Mouse (Mus musculus) testis, postnatal 14 days (tissue): ENCODE data around the gene Pald1.

ENCODE experiments used
- DNase-seq: peaks from one replicate; pipeline ENCODE4 v3.0.0; 2021; ENCODE audit warnings: low spot score

Pald1 gene

DNA sequence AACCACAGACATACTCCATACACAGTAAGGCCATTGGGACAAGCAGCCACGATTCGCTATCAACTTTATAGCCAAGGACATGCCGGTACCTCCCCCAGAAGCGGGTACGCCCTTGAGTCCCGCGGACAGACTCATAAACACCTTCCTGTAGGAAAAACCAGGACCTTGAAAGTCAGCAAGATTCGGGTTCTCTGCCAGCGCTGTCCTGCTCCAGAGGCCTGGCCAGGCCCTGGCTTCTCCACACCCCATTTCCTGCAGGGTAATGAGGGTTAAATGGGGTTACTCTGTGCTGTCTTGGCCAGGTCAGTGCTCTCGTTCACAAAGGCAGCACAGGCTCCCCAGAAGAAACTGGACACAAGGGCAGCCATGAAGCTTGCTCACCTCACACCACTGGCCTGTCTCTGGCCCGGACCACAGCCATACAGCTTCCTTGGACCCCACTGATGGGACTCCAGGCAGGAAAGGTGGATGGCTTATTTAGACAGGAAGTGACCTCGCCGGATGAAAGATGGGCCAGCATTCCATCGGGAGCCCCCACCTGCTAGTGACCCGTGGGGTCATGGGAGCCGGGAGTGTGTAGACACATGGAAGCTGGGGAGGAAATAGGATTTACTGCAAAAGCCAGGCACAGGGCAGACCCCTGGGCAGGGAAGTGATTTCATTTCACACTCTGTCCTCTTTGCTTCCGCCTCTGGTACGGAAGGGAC is 12.9 kb downstream of the Pald1 start:
- peak; percentile 66 for DNase-seq

DNA sequence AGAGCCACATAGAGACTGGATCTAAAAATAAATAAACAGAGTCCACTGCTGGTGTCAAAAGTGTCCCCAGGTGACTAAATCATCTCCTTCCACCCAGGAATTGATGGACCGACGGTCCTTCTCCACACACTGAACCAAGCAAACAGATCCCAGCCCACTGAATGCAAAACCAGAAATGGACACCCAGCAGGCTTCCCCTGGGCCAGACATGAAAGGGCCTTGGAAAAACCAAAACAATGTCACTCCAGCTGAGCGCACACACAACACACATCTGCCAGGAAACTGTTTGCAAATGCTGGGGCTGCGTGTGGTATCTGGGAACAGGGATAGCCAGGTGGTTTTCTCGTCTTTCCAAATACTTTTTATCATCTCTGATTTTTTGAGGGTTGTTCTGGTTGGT is 13.6 kb downstream of the Pald1 start:
- no peak for DNase-seq

DNA sequence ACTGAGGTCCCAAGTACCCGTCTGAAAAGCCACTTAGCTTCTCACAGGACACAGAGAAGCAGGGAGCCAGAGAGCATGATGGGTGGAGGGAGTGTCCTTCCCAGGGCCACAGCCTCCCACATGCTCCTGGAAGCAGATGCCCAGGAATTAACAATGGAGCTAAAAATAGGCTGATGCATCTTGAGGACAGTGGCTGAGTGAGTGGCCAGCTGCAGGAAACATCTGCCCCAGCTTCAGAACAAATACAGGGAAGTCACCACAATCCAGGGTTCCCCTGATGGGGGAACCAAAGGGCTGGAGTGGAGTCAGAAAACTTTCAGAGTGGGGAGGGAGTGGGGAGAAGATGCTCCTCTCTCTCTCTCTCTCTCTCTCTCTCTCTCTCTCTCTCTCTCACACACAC is 17.4 kb downstream of the Pald1 start:
- peak; percentile 44 for DNase-seq

DNA sequence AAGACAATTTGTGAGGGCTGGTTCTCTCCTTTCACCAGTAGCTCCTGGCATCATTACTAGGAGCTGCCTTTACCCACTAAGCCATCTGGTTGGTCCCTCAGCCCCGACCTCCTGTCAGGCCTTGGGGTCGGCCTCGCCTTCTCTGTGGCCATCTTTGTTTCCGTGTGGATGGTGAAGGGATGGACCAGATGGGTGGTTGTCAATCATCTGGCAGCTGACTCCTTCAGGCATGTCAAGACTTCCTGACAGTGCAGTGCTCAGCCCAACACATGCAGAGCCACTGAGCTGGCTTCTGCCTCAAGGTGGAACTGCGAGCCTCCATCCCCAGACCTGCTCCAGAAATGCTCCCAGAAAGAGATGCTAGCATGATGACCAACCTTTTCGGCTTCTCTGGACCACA is 18.9 kb downstream of the Pald1 start:
- DNase-seq: no peak

DNA sequence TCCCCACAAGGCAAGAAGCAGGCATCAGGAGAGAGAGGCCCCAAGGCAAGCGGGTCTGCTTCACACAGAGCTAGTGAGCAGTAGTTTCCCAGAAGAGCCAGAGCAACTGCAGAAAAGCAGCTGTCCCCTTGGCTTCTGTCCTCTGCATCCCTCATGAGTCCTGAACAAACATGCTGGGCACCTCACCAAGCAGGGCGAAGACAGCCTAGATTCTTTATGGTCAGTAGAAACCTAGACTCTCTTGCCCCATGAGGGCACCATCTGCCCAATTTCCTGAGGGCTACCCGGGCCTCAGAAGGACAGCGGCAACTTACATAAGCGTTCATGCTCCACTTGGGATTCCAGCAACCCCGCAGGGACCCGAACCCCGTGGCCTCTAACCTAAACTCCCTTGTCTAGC is 20.3 kb downstream of the Pald1 start:
- no peak for DNase-seq

DNA sequence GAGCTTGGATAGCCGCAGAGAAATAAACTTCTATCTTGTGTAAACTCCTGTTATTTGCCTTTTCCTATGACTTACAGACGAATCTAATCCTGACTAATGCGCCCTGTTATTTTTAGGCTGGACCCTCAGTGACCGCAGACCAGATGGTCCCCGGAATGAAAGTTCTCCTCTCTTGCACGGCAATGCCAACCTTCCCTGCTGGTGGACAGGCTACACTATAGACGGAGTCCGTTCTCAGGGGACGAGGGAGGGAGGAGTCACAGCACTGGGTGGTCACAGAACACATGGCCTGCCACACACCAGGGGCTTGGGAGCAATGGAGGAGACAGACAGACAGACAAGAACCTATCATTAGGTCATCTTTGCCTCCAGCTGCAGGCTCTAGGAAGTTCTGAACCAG is 20.8 kb downstream of the Pald1 start:
- no peak for DNase-seq

DNA sequence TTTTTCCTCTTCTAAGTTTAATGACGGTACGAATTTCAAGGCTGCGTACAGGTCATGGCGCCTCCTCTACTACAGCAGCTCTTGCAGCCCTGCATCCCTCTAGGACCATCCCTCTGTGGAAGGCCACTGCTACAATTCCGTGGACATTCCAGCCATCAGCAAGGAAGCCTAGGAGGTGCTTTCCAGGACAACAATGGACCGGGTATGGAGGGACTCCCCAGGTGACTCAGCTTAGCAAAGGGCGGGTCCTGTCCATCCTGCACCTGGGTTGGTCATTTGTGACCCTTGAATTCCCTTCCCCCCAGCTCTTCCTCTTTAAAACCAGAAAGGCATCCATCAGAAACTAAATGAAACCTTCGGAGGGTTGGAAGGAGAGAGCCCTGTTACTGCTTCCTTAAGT is 22.7 kb downstream of the Pald1 start:
- DNase-seq: no peak

DNA sequence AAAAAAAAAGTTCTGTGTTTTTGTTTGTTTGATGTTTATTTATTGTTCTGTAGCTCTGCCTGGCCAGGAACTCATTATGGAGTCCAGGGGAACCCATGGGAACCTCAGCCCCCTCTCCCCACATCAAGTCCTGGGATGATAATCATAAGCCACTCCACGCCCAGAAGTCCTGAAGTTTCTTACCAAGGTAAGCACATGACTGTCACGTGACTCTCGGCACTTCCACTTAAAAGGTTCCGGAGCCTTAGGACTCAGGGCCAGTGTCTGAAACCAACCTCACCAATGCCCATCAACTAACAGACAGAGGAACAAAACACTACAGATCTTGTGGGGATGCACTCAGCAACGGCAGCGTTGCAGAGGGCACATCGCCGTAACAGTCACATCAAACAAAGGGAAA is 23.9 kb downstream of the Pald1 start:
- no peak for DNase-seq

DNA sequence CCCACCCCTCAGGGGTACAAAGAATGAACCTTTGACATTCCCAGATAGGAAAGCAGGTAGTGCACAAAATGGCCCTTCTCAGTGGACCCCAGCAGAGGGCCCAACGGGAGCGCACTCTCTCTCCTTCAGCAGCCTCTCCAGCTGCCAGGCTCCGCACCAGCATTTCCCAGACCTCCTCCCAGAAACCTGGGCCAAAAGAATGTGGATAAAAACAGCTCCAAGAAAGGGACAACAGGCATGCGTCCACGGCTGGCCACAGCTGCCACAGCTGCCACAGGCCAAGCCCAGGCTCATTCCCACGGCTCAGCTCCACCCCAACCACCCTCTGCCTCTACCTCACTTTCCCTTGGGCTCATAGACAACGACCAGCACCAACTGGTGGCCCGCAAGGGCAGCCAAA is 25.7 kb downstream of the Pald1 start:
- DNase-seq: no peak

DNA sequence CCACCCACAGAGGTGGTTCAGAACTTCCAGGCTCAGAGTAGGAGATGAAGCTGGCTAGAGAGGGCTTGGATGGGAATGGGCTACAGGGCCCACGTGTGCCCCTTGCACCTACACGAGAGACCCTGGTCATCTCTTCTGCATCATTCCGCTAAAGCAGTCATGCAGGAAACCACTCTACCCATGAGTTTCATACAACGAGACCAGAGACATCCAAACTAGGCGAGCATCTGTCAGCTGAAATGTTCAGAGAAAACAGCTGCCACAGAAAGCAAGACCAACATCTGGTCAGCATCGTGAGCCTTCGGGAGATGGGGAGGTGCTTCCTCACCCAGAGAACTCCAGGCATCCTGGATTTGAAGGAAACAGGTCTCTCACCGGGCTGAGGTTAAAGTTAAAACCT is 26.8 kb downstream of the Pald1 start:
- no peak for DNase-seq

DNA sequence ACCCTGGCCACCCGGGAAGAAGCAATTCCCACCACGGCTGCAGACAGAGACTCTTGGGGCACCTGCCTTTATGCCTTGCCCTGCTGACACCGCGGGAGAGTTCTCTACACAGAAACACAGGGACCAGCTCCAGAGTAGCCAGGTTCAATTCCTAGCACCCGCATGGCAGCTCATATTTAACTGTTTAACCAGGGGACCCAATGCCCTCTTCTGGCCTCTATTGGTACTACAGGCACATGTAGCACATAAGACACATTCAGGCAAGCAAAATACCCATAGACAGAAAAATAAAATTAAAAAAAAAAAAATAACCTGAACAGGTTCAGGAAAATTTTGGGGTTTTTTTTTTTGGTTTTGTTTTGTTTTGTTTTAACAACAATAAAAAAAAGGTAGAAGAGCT is 27.2 kb downstream of the Pald1 start:
- DNase-seq: no peak

DNA sequence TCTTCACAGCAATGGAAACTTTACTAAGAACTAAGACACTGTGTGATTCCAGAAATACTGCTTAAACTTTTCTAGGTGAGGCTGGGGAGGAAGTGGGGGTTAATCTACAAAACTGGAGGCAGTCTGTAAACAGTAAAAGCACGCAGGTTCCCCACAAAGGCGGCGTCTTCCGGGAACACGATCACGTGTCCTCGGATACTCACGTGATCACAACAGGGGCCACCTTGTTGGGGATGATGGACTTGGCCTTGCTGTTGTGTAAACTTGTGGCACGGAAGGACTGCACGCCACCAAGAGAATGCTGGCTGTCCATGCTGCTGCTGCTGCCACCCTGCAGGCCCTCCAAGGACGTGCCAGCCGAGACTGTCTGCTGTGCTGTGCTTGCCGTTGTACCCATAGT is 27.7 kb downstream of the Pald1 start:
- no peak for DNase-seq

DNA sequence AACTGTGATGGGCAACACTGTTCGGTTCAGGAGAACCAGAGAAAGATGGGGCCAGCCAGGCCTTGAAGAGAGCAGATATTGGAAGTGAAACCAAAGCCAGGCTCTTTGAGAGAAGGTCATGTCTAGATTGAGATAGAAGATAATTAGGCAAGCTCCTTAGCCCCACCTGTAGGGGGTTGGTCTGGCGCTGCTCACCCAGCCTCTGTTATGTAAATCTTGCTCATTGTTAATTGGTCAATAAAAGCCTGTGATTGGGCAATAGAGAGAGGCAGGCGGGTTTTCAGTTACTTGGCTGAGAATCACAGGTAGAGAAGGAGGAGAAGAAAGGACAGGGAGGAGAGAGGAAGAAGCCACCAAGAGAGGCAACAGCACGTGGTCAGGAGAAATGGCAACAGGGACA is 32.1 kb downstream of the Pald1 start:
- DNase-seq: no peak

DNA sequence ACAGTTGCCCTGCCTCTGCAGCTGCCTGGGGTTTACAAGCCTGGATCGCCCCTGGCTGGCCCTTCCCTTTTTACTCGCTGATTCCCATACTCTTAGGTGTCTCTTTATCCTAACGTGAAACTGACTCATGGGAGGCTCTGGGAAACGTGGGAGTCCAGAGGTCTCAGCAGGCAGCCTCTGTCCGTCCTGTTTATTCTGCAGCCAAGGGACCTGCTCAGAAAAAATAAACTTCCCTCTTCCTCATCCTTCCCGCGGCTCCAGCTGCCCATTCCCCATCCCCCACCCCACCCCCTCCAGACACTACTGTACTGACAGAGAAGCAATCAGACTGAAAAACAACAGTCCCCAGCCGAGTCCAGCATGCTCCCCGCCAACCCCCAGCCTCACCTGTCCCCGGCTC is 37.0 kb downstream of the Pald1 start:
- DNase-seq: no peak

DNA sequence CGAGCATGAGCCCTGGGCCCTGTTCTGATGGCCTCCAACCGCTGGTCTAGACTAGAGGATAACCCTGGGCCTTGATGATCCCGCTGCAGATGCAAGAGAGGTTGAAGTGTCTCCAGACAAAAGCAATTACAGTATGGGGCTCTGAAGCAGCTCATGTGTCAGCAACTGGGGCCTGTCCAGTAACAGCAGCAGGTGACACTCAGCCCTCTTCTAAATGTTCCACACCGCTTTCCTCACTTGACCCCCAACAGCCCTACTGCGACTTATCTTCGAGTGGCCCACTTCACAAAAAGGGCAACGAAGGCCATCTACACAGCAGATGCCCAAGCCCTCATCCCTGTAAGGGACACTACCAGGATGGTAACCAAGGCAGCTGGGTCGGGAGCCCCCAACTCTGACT is 38.2 kb downstream of the Pald1 start:
- DNase-seq: no peak

DNA sequence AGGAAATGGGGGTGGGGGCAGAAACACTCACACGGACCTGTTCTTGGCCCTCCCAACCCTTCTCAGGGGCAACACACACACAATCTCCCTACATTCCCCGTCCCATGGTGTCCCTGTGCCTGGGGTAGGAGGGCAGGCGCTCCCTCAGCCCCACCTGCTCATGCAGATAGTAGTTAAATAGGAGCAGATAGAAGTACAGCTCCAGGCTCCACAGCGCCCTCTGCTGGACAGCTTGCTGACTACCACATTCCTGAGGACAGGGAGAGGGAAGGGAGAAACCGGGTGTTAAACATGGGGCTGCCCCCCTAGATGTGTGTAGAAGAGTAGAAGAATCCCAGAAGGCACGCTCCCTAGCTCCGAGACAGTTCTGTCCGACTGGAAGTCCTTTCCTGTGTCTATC is 39.4 kb downstream of the Pald1 start:
- peak; percentile 43 for DNase-seq

DNA sequence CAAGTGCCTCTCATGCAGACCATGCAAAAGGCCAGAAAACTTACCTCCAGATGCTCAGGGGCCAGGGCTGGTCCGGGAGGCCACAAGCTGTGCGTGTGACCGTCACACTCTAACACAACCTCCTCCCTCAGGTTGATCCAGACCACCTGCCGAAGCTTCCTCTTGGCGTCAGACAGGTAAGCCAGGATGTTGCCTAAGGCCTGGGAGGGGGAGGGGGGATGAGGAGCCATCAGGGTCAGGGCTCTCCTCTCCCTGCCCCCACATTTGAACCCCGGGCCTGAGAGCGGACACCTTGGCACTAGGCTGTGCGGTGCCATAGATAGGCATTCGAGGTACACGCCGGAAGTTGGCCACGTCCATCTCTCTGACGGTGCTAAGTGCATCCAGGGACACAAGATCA is 40.6 kb downstream of the Pald1 start:
- DNase-seq: no peak

DNA sequence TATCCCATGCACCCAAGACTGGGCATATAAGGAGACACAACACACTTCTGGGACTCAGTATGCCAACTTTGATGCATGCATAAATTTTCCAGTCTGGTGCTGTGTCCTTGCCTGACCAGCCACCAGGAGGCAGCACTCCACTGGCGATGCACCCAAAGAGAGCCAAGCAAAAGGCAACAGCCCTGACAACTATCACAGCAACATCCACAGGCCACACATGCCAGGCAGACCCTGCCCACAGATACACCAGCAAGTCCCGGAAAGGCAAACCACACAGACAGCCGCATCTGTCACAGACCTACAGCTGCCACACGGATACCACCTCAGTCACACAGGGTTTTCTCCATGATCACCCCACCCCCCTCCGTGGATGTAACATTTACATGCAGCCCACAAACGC is 41.8 kb downstream of the Pald1 start:
- peak; percentile 38 for DNase-seq

DNA sequence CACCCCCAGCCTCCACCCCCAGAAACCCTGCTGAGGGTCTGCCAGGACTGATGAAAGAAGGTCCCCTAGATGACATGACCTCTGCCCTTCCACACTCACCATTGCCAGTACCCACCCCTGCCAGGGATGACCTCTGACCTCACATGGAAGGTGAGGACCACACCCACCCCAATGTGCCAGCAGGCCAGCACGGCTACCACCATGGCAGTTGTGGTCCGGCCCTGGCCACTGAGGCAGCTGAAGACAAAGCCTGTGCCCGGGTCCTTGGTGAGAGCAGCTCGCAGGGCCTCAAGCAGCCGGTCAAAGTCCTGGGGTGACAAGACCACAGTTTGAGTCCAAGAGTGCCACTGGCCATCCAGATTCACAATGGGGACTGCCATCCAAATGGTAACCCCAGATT is 42.3 kb downstream of the Pald1 start:
- DNase-seq: no peak

DNA sequence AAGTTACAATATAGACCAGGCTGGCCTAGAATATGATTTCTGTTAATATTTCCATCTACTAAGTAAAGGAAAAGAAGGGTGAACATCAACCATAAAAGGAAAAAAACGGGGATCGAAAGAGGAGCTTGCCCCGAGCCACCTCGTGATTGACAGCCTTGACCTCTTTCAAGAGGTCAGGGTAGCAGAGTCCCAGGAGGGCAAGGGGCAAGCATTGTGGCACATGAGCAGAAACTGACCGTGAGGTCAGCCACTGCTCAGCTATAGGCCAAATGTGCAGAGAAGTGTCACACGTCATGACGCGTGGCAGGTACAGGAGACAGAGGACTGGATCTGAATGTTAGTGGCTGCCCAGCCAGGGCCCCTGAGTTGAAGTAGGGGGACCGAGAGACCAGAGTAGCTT is 43.1 kb downstream of the Pald1 start:
- DNase-seq: no peak

DNA sequence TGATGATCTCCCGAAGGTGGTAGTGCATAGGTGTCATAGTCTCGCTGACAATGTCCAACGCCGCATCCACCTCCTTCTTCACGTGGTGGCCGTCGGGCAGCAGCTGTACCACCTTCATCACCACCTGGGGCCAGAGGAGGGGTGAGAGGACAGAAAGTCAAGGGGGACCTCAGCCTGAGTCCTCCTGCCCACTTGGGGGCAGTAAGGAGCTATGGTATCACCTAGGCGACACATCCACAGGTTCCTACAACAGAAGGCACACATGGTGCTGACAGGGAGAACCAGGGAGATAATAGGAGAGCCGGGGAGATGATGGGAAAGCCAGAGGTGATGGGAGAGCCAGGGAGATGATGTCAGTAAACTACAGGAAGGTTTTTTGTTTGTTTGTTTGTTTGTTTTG is 44.1 kb downstream of the Pald1 start:
- DNase-seq: no peak

DNA sequence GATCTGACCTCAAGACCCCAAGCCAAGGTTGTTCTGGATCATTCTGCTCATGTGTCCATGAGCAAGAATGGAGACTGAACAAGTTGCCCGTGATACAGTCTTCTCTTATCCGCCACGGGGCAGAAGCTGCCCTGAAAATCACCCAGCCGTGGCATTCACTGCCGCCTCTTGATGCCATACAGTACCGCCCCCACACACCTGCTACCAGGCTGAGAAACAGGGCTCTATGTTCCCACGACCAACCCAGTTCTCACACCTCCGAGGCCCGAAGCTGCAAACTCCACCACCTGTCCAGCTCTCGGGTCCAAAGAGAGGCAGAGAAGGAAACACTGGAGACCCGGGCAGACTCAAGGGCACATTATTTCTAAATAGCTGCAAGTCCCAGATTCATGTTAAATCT is 45.7 kb downstream of the Pald1 start:
- DNase-seq: no peak

DNA sequence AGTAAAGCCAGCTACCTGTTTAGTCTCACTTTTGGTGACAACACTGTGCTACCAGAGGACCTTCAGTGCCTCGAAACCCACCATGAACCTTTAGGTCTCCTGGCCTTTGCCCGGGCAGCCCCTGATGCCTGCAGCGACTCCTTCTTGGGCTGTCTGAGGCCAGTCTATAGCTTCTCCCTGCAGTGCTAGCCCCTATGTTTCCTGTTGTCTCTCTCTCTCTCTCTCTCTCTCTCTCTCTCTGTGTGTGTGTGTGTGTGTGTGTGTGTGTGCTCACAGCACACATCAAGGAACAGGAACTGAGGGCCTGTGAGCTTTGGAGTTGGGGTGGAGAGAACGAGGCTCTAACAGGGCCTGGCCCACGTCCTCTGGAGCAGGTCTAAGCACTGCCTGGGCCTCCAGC is 46.7 kb downstream of the Pald1 start:
- no peak for DNase-seq

DNA sequence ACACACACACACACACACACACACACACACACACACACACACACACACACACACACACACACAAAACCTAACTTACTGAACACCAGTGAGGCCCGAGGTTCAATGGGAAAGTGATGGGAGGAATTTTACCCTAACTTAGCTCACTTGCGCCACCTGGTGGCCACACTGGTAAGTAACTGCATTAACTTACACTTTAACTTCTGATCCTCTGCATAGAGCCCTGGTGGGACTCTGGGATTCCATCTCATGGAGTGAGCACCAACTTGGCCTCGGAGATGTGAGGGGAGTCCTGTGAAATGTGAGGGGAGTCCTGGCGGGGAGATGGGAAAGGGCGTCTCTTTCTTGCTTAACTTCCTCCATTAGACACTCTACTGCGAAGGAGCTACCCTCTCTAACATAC is 47.2 kb downstream of the Pald1 start:
- peak; percentile 66 for DNase-seq

DNA sequence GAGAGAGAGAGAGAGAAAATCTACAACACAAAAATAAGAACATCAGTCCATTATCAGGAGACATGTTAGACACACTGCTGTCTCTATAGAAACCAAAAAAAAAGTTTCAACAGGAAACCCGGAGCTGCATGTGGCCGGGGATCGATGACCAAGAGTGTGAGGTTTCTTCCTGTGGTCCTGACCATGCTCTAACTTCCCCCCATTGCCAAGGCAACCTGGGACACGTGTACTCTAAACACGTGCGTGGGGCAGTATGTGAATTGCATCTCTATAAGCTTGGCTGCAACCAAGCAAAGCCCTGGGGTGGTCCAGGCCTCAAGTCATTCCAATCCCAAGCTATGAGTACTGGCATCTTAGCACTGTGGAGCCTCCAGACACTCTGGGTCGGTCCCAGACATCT is 48.8 kb downstream of the Pald1 start:
- DNase-seq: no peak
